Mouse (Mus musculus) forebrain, embryonic 14.5 days (tissue): ENCODE measurements around the gene Wnt1. TPM values are rescaled to one million over a fixed set of nuclear protein-coding genes. Genes with fewer than 3 reads are reported as not detected.

Experiments used
- ATAC-seq: fragments of 200-750 bp; cut with Nextera tagmentation; 2 replicates; pipeline ENCODE4 v1.8.0; 2017; ENCODE audit warnings: mild to moderate bottlenecking, moderate library complexity
- DNase-seq: peaks from one replicate; pipeline ENCODE4 v3.0.0-alpha.2; 2015; ENCODE audit warnings: low spot score
- H3K27ac ChIP-seq: fragments of 300-500 bp; sonication (generic); 2 replicates; pipeline ENCODE4 v1.5.1; 2014; ENCODE audit warnings: low read depth, mild to moderate bottlenecking, control low read depth, low read length, moderate library complexity
- H3K27me3 ChIP-seq: fragments of 300-500 bp; sonication (generic); replicated peaks from 2 replicates; pipeline ENCODE4 v1.6.1; 2014; ENCODE audit warnings: low read length, control low read depth, mixed read lengths; ENCODE audit not compliant: control insufficient read depth, insufficient read depth
- H3K36me3 ChIP-seq: fragments of 300-500 bp; sonication (generic); 2 replicates; pipeline ENCODE4 v1.6.1; 2014; ENCODE audit warnings: low read length, control low read depth; ENCODE audit not compliant: control insufficient read depth, insufficient read depth
- H3K4me1 ChIP-seq: fragments of 300-500 bp; sonication (generic); 2 replicates; pipeline ENCODE4 v1.6.1; 2014; ENCODE audit warnings: antibody characterized with exemption, low read length, control low read depth; ENCODE audit not compliant: control insufficient read depth, insufficient read depth
- H3K4me2 ChIP-seq: fragments of 300-500 bp; sonication (generic); 2 replicates; pipeline ENCODE4 v1.6.1; 2014; ENCODE audit warnings: mild to moderate bottlenecking, control low read depth, low read length
- H3K4me3 ChIP-seq: fragments of 300-500 bp; sonication (generic); 2 replicates; pipeline ENCODE4 v1.5.1; 2014; ENCODE audit warnings: low read depth, low read length, control low read depth
- H3K9ac ChIP-seq: fragments of 300-500 bp; sonication (generic); 2 replicates; pipeline ENCODE4 v1.6.1; 2014; ENCODE audit warnings: mild to moderate bottlenecking, low read length, control low read depth, moderate library complexity
- H3K9me3 ChIP-seq: fragments of 300-500 bp; sonication (generic); replicated peaks from 2 replicates; pipeline ENCODE4 v1.6.1; 2016; ENCODE audit warnings: low read length, control low read depth, mixed read lengths; ENCODE audit not compliant: control insufficient read depth
- WGBS: fragments of 180-500 bp; shearing (Covaris S2); extraction: QIAGEN DNeasy Blood & Tissue Kit; methylation state at CpG from one replicate; pipeline ENCODE4 v1.1.7; 2014; 5-methylcytosine and 5-hydroxymethylcytosine counted together
- polyA plus RNA-seq: library from polyadenylated mRNA; unstranded; fragments of >200 nt; fragmentation: Nextera tagmentation; extraction: Ambion mirVana; gene quantifications from 2 replicates; pipeline ENCODE4 v1.2.1, GENCODE M21; 2014

Gene Wnt1
- polyA plus RNA-seq, 1 experiment from 2014 or later, result not detected

GRCm38 (mm10) chr15:98775533-98775932 is 14.1 kb upstream of the Wnt1 start:
- ATAC-seq (no peak), DNase-seq (no peak)
- no peaks in the 10 kb centered on the region for H3K36me3 ChIP-seq

GRCm38 (mm10) chr15:98776280-98777004 is 13.2 kb upstream of the Wnt1 start:
- Histone ChIP-seq H3K9me3 (no peaks in the 10 kb centered on the region), H3K27me3 (peaks cover 100% of the 10 kb centered on the region), H3K4me1 (no peaks in the 10 kb centered on the region), H3K4me2 (peak overlapping the region; percentile 39), H3K36me3 (no peaks in the 10 kb centered on the region), H3K4me3 (peak overlapping the region; percentile 20), H3K9ac (peak overlapping the region; percentile 32; the same call in 1 of the 2 replicates), H3K27ac (no peak overlapping the region)
- DNase-seq, result peak; percentile 44
- WGBS, result 1% methylated on average over 51 of the region's 62 CpGs
- ATAC-seq, result peak; percentile 62; the same call in 1 of the 2 replicates

More at GRCm38 (mm10) chr15:98775533-98775932, 14.1 kb upstream of the Wnt1 start:
- Histone ChIP-seq H3K4me2 (no peak overlapping the region), H3K4me3 (no peak overlapping the region), H3K9me3 (no peaks in the 10 kb centered on the region), H3K9ac (no peak overlapping the region), H3K27ac (no peak overlapping the region), H3K4me1 (no peaks in the 10 kb centered on the region), H3K27me3 (peaks cover 100% of the 10 kb centered on the region)
- WGBS, result 2% methylated on average over 5 of the region's 5 CpGs

GRCm38 (mm10) chr15:98777005-98777616 is 12.5 kb upstream of the Wnt1 start:
- H3K27ac ChIP-seq, result no peak overlapping the region
- no peak overlapping the region for H3K9ac ChIP-seq
- no peaks in the 10 kb centered on the region for H3K36me3 ChIP-seq
- ATAC-seq (no peak), DNase-seq (no peak)
- H3K27me3 ChIP-seq, result peaks cover 100% of the 10 kb centered on the region
- H3K9me3 ChIP-seq, result no peaks in the 10 kb centered on the region
- H3K4me1 ChIP-seq, result no peaks in the 10 kb centered on the region
- no peak overlapping the region for H3K4me2 ChIP-seq
- under 1% methylated on average over 19 of the region's 19 CpGs for WGBS
- H3K4me3 ChIP-seq, result 0 out of 2 replicates have a peak overlapping the region, but pooled peaks have one; percentile 20

- peaks cover 94% of the 10 kb centered on the region for H3K27me3 ChIP-seq
- H3K4me1 ChIP-seq, result no peaks in the 10 kb centered on the region
- peak within 1 kb of the TSS; percentile 32; the same call in 1 of the 2 replicates for H3K4me2 ChIP-seq
- no peak within 1 kb of the TSS for H3K27ac ChIP-seq
- no peak for DNase-seq
- H3K4me3 ChIP-seq, result peak within 1 kb of the TSS; percentile 11
- no peaks in the 10 kb centered on the region for H3K9me3 ChIP-seq
- ATAC-seq, result no peak
- H3K9ac ChIP-seq, result no peak within 1 kb of the TSS
- no peaks in the 10 kb centered on the region for H3K36me3 ChIP-seq
- under 1% methylated on average over 33 of the region's 33 CpGs for WGBS
Observed at GRCm38 (mm10) chr15:98777762-98778161, 11.9 kb upstream of the Wnt1 start, which contains the start of gene Wnt10b. Wnt10b (minus strand) TSS chr15:98778150.

GRCm38 (mm10) chr15:98778191-98778770 is 11.4 kb upstream of the Wnt1 start:
- Histone ChIP-seq H3K4me1 (no peaks in the 10 kb centered on the region), H3K9ac (no peak overlapping the region), H3K27me3 (peaks cover 93% of the 10 kb centered on the region), H3K36me3 (no peaks in the 10 kb centered on the region), H3K4me2 (peak overlapping the region; percentile 32; the same call in 1 of the 2 replicates), H3K4me3 (peak overlapping the region; percentile 11), H3K27ac (no peak overlapping the region), H3K9me3 (no peaks in the 10 kb centered on the region)
- DNase-seq, result no peak
- WGBS, result under 1% methylated on average over 24 of the region's 25 CpGs
- ATAC-seq, result no peak

DNA sequence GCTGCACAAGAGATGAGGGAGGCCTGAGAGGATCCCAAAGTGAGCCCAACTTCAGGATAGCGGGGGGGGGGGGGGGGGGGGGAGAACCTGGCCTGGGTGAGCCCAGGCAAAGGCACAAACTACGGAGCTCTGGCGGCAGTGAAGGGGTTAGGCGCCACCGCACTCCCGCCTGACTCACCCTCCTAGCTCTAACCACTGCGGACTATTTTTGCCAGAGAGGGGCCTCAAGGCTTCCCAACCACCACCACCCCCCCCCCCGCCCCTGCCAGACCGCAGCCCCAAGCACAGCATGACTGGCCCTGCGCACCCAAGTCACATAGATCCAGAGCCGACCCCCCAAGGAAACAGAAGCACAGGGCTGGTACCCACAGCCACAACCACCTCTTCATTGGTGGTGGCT is 10.9 kb upstream of the Wnt1 start:
- Histone ChIP-seq H3K9ac (no peak overlapping the region), H3K36me3 (no peaks in the 10 kb centered on the region), H3K9me3 (no peaks in the 10 kb centered on the region), H3K4me1 (no peaks in the 10 kb centered on the region), H3K4me3 (no peak overlapping the region), H3K27me3 (peaks cover 88% of the 10 kb centered on the region), H3K4me2 (no peak overlapping the region), H3K27ac (no peak overlapping the region)
- WGBS, result under 1% methylated on average over 10 of the region's 11 CpGs
- ATAC-seq (no peak), DNase-seq (no peak)

- Histone ChIP-seq H3K4me3 (no peak overlapping the region), H3K9ac (no peak overlapping the region), H3K9me3 (no peaks in the 10 kb centered on the region), H3K36me3 (no peaks in the 10 kb centered on the region), H3K4me2 (no peak overlapping the region), H3K27ac (no peak overlapping the region), H3K4me1 (no peaks in the 10 kb centered on the region), H3K27me3 (peaks cover 75% of the 10 kb centered on the region)
- WGBS, result 4% methylated on average over 8 of the region's 8 CpGs
- DNase-seq (no peak), ATAC-seq (no peak)
Observed at GRCm38 (mm10) chr15:98780075-98780474, 9.6 kb upstream of the Wnt1 start.

GRCm38 (mm10) chr15:98780573-98780972 is 9.1 kb upstream of the Wnt1 start:
- Histone ChIP-seq H3K36me3 (no peaks in the 10 kb centered on the region), H3K27ac (no peak overlapping the region), H3K27me3 (peaks cover 71% of the 10 kb centered on the region), H3K4me3 (no peak overlapping the region), H3K4me1 (no peaks in the 10 kb centered on the region), H3K9ac (no peak overlapping the region), H3K9me3 (no peaks in the 10 kb centered on the region), H3K4me2 (no peak overlapping the region)
- no peak for DNase-seq
- no peak for ATAC-seq
- WGBS, result 2% methylated on average over 13 of the region's 13 CpGs
